Mouse (Mus musculus) lung, postnatal 36 days (tissue): ENCODE results near the gene Dennd1b.

ENCODE experiments used
- DNase-seq: peaks from one replicate; pipeline ENCODE4 v3.0.0; 2022; ENCODE audit warnings: mixed read lengths

Gene Dennd1b

DNA sequence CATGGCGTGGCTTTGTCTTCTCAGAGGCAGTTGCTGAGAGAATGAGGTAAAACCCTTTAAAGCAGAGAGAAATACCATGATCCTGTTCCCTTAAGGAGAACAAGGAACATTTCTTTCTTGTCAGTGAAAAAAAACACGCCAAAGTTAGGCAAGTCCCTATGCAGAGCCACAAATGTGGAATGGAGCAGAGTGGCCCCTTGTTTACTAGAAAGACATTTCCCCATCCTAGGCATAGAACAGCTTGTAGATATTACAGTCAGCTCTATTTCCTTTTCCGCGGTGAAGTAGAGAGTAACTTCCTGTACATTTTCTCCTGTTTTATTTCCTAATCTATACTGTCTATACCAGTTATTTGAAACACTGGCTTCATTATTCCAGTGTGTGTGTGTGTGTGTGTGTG, 243.0 kb downstream of the Dennd1b start:
- DNase-seq, result no peak

DNA sequence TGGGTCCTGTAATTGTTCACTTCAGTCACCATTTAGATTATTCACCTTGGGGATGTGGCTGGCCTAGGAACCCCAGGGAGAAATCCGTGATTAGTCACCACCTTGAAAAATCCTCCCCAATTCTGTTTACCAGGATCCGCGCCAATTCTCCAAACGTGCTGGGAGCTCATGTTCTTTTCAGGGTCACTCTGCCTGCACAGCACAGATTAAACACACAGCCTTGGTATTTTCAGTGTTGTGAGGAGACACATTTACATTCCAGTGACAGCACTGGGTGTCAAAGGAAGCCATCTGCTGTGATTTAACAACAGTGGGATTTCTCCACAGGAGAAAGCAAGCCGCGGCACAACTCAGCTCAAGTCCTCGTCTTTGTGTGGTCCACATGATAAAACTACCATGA, 246.6 kb downstream of the Dennd1b start:
- peak; percentile 2 for DNase-seq

GRCm38 (mm10) chr1:139210505-139210904, 247.3 kb downstream of the Dennd1b start:
- DNase-seq, result no peak

DNA sequence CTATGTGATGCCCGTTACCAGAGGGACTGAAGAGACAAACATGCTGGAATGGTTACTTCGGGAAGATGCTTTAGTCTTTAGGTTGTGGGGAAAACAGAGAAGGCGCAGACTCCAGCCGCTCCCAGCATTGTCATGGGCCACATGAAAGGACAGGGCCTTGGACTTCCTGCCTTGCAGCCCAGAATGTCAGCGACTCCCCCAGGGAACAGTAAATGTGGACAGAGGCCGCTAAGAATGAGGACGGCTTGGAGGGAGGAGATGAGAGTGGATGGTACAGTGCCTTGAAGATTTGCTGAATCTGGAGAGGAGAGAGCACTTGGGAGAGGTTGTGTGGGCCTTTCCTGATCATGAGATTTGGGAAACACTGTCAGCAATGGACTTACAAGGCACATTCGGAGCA, 252.1 kb downstream of the Dennd1b start:
- DNase-seq, result no peak

GRCm38 (mm10) chr1:139223804-139224203, 260.6 kb downstream of the Dennd1b start:
- no peak for DNase-seq

GRCm38 (mm10) chr1:139224309-139224949, 261.2 kb downstream of the Dennd1b start:
- no peak for DNase-seq
